Mouse (Mus musculus): ENCODE measurements around the gene Itgb4. TPM values are rescaled to one million over a fixed set of nuclear protein-coding genes. Genes with fewer than 3 reads are reported as not detected.

Itgb4 gene
- polyA plus RNA-seq, 1 experiment, result 24.7 TPM

Other genes with a start within 250 kb of the Itgb4 start
- gene Tmem94, start 209.3 kb upstream of the Itgb4 start, polyA plus RNA-seq (2012; rRNA removed), result 20.8 and 25.9 TPM in 2 replicates
- gene Caskin2, start 161.1 kb upstream of the Itgb4 start, polyA plus RNA-seq (2012; rRNA removed), result 20.6 and 25.2 TPM in 2 replicates
- gene Tsen54, start 160.0 kb upstream of the Itgb4 start, polyA plus RNA-seq (2012; rRNA removed), result 18.7 and 21.4 TPM in 2 replicates
- 42.4 and 54.0 TPM in 2 replicates for gene Llgl2, start 150.7 kb upstream of the Itgb4 start, polyA plus RNA-seq (2012; rRNA removed)
- gene Myo15b, start 116.3 kb upstream of the Itgb4 start, polyA plus RNA-seq (2012; rRNA removed), result 0.44 and 0.65 TPM in 2 replicates
- 7.0 and 10.4 TPM in 2 replicates for gene Smim5, start 74.7 kb upstream of the Itgb4 start, polyA plus RNA-seq (2012; rRNA removed)
- 16.9 and 17.8 TPM in 2 replicates for gene Smim6, start 62.7 kb upstream of the Itgb4 start, polyA plus RNA-seq (2012; rRNA removed)
- 31.6 and 33.7 TPM in 2 replicates for gene Sap30bp, start 41.4 kb upstream of the Itgb4 start, polyA plus RNA-seq (2012; rRNA removed)
- 26.4 and 29.5 TPM in 2 replicates for gene Recql5, start 41.2 kb upstream of the Itgb4 start, polyA plus RNA-seq (2012; rRNA removed)
- 45.4 and 51.7 TPM in 2 replicates for gene Galk1, start 38.0 kb downstream of the Itgb4 start, polyA plus RNA-seq (2012; rRNA removed)
- gene H3f3b, start 53.3 kb downstream of the Itgb4 start, polyA plus RNA-seq (2012; rRNA removed), result 374 and 394 TPM in 2 replicates
- gene Unk, start 55.6 kb downstream of the Itgb4 start, polyA plus RNA-seq (2012; rRNA removed), result 23.3 and 23.7 TPM in 2 replicates
- 4.5 and 5.6 TPM in 2 replicates for gene Unc13d, start 103.3 kb downstream of the Itgb4 start, polyA plus RNA-seq (2012; rRNA removed)
- 119 and 147 TPM in 2 replicates for gene Wbp2, start 112.3 kb downstream of the Itgb4 start, polyA plus RNA-seq (2012; rRNA removed)
- gene Trim47, start 152.5 kb downstream of the Itgb4 start, polyA plus RNA-seq (2012; rRNA removed), result 33.1 and 40.7 TPM in 2 replicates
- 9.6 and 11.8 TPM in 2 replicates for gene Trim65, start 156.4 kb downstream of the Itgb4 start, polyA plus RNA-seq (2012; rRNA removed)
- gene Mrpl38, start 164.2 kb downstream of the Itgb4 start, polyA plus RNA-seq (2012; rRNA removed), result 21.4 and 29.3 TPM in 2 replicates
- 46.8 and 47.7 TPM in 2 replicates for gene Fbf1, start 193.5 kb downstream of the Itgb4 start, polyA plus RNA-seq (2012; rRNA removed)
- 45.1 and 57.1 TPM in 2 replicates for gene Ten1, start 224.1 kb downstream of the Itgb4 start, polyA plus RNA-seq (2012; rRNA removed)
- gene Acox1, start 224.3 kb downstream of the Itgb4 start, polyA plus RNA-seq (2012; rRNA removed), result 94.7 and 106 TPM in 2 replicates